Mouse (Mus musculus) limb, embryonic 15.5 days (tissue): ENCODE measurements at regions not wholly inside any gene's neighbourhood (a gene's known extent, or its start where the extent isn't known, plus 50 kb on each side); places are given as distances from the start of the nearest gene placed in this dataset.

Source experiments
- ATAC-seq: fragments of 200-750 bp; cut with Nextera tagmentation; 2 replicates; pipeline ENCODE4 v1.8.0; 2017; ENCODE audit warnings: low read depth, moderate TSS enrichment; ENCODE audit not compliant: insufficient number of reproducible peaks, low FRiP score, low TSS enrichment
- H3K27ac ChIP-seq: fragments of 300-500 bp; sonication (generic); 2 replicates; pipeline ENCODE4 v1.5.1; 2015; ENCODE audit warnings: moderate library complexity, mild to moderate bottlenecking, inconsistent platforms
- H3K27me3 ChIP-seq: fragments of 300-500 bp; sonication (generic); 2 replicates; pipeline ENCODE4 v1.6.1; 2015; ENCODE audit warnings: inconsistent platforms
- H3K36me3 ChIP-seq: fragments of 300-500 bp; sonication (generic); 2 replicates; pipeline ENCODE4 v1.6.1; 2015; ENCODE audit warnings: inconsistent platforms
- H3K4me1 ChIP-seq: fragments of 300-500 bp; sonication (generic); 2 replicates; pipeline ENCODE4 v1.6.1; 2015; ENCODE audit warnings: inconsistent platforms
- H3K4me2 ChIP-seq: fragments of 300-500 bp; sonication (generic); 2 replicates; pipeline ENCODE4 v1.6.1; 2015; ENCODE audit warnings: mild to moderate bottlenecking, inconsistent platforms
- H3K4me3 ChIP-seq: fragments of 300-500 bp; sonication (generic); 2 replicates; pipeline ENCODE4 v1.5.1; 2015; ENCODE audit warnings: mild to moderate bottlenecking, inconsistent platforms
- H3K9ac ChIP-seq: fragments of 300-500 bp; sonication (generic); 2 replicates; pipeline ENCODE4 v1.6.1; 2015; ENCODE audit warnings: inconsistent platforms
- H3K9me3 ChIP-seq: fragments of 300-500 bp; sonication (generic); 2 replicates; pipeline ENCODE4 v1.6.1; 2016; ENCODE audit warnings: inconsistent platforms
- WGBS: fragments of 180-500 bp; shearing (Covaris S2); methylation state at CpG from one replicate; pipeline ENCODE4 v1.1.7; 2015; 5-methylcytosine and 5-hydroxymethylcytosine counted together

GRCm38 (mm10) chr1:137372236-137372635 lies 412.0 kb upstream of the Nr5a2 start:
- Histone ChIP-seq H3K9ac (no peak overlapping the region), H3K4me1 (peaks cover 14% of the 10 kb centered on the region; the same call in 1 of the 2 replicates), H3K9me3 (no peaks in the 10 kb centered on the region), H3K4me2 (no peak overlapping the region), H3K27ac (no peak overlapping the region), H3K36me3 (no peaks in the 10 kb centered on the region), H3K27me3 (no peaks in the 10 kb centered on the region), H3K4me3 (no peak overlapping the region)
- WGBS, result 73% methylated on average over 3 of the region's 3 CpGs
- ATAC-seq, result no peak

- ATAC-seq, result no peak
- no peak overlapping the region for H3K4me2 ChIP-seq
- H3K36me3 ChIP-seq, result no peaks in the 10 kb centered on the region
- H3K9me3 ChIP-seq, result no peaks in the 10 kb centered on the region
- H3K27me3 ChIP-seq, result no peaks in the 10 kb centered on the region
- no peak overlapping the region for H3K4me3 ChIP-seq
- no peaks in the 10 kb centered on the region for H3K4me1 ChIP-seq
- H3K27ac ChIP-seq, result no peak overlapping the region
- H3K9ac ChIP-seq, result no peak overlapping the region
Observed at GRCm38 (mm10) chr1:137364396-137364795, 404.1 kb upstream of the Nr5a2 start.

GRCm38 (mm10) chr1:137363969-137364368 lies 403.7 kb upstream of the Nr5a2 start:
- H3K27ac ChIP-seq, result no peak overlapping the region
- H3K4me2 ChIP-seq, result no peak overlapping the region
- H3K36me3 ChIP-seq, result no peaks in the 10 kb centered on the region
- no peaks in the 10 kb centered on the region for H3K27me3 ChIP-seq
- H3K4me1 ChIP-seq, result no peaks in the 10 kb centered on the region
- WGBS, result 94% methylated on average over 2 of the region's 2 CpGs
- ATAC-seq, result no peak
- no peak overlapping the region for H3K9ac ChIP-seq
- H3K9me3 ChIP-seq, result no peaks in the 10 kb centered on the region
- no peak overlapping the region for H3K4me3 ChIP-seq

GRCm38 (mm10) chr1:137363561-137363960 lies 403.3 kb upstream of the Nr5a2 start:
- WGBS, result 55% methylated on average over 1 of the region's 1 CpGs
- Histone ChIP-seq H3K4me2 (no peak overlapping the region), H3K27me3 (no peaks in the 10 kb centered on the region), H3K9me3 (no peaks in the 10 kb centered on the region), H3K4me3 (no peak overlapping the region), H3K36me3 (no peaks in the 10 kb centered on the region), H3K9ac (no peak overlapping the region), H3K27ac (no peak overlapping the region), H3K4me1 (no peaks in the 10 kb centered on the region)
- no peak for ATAC-seq

GRCm38 (mm10) chr1:137360688-137361570 lies 400.7 kb upstream of the Nr5a2 start:
- H3K27ac ChIP-seq, result no peak overlapping the region

GRCm38 (mm10) chr1:137355941-137356512 lies 395.8 kb upstream of the Nr5a2 start:
- WGBS, result 63% methylated on average over 4 of the region's 4 CpGs
- no peaks in the 10 kb centered on the region for H3K27me3 ChIP-seq
- H3K4me1 ChIP-seq, result no peaks in the 10 kb centered on the region
- H3K9ac ChIP-seq, result no peak overlapping the region
- no peak overlapping the region for H3K27ac ChIP-seq
- no peak for ATAC-seq
- H3K36me3 ChIP-seq, result no peaks in the 10 kb centered on the region
- H3K4me3 ChIP-seq, result no peak overlapping the region
- no peaks in the 10 kb centered on the region for H3K9me3 ChIP-seq
- no peak overlapping the region for H3K4me2 ChIP-seq

More at GRCm38 (mm10) chr1:137360688-137361570, 400.7 kb upstream of the Nr5a2 start:
- H3K4me3 ChIP-seq, result no peak overlapping the region
- ATAC-seq, result no peak
- no peaks in the 10 kb centered on the region for H3K9me3 ChIP-seq
- no peak overlapping the region for H3K4me2 ChIP-seq
- 70% methylated on average over 16 of the region's 16 CpGs for WGBS
- H3K36me3 ChIP-seq, result no peaks in the 10 kb centered on the region
- no peaks in the 10 kb centered on the region for H3K4me1 ChIP-seq
- no peaks in the 10 kb centered on the region for H3K27me3 ChIP-seq
- no peak overlapping the region for H3K9ac ChIP-seq

- Histone ChIP-seq H3K36me3 (no peaks in the 10 kb centered on the region), H3K9ac (no peak overlapping the region), H3K4me2 (no peak overlapping the region), H3K4me3 (no peak overlapping the region), H3K4me1 (no peaks in the 10 kb centered on the region), H3K9me3 (no peaks in the 10 kb centered on the region), H3K27me3 (no peaks in the 10 kb centered on the region), H3K27ac (no peak overlapping the region)
- 80% methylated on average over 5 of the region's 5 CpGs for WGBS
- no peak for ATAC-seq
Observed at GRCm38 (mm10) chr1:137352390-137353027, 392.3 kb upstream of the Nr5a2 start.

- no peak overlapping the region for H3K9ac ChIP-seq
- H3K36me3 ChIP-seq, result no peaks in the 10 kb centered on the region
- H3K4me3 ChIP-seq, result no peak overlapping the region
- H3K27me3 ChIP-seq, result no peaks in the 10 kb centered on the region
- no peak overlapping the region for H3K27ac ChIP-seq
- no peak for ATAC-seq
- H3K4me1 ChIP-seq, result peaks cover 3% of the 10 kb centered on the region; the same call in 1 of the 2 replicates
- 87% methylated on average over 2 of the region's 2 CpGs for WGBS
- no peak overlapping the region for H3K4me2 ChIP-seq
- no peaks in the 10 kb centered on the region for H3K9me3 ChIP-seq
Observed at GRCm38 (mm10) chr1:137334137-137334536, 373.9 kb upstream of the Nr5a2 start.

GRCm38 (mm10) chr1:137332108-137332769 lies 372.0 kb upstream of the Nr5a2 start:
- Histone ChIP-seq H3K27me3 (no peaks in the 10 kb centered on the region), H3K9ac (no peak overlapping the region), H3K4me1 (peaks cover 3% of the 10 kb centered on the region; the same call in 1 of the 2 replicates), H3K27ac (peak overlapping the region; percentile 55; the same call in 1 of the 2 replicates), H3K36me3 (no peaks in the 10 kb centered on the region), H3K4me3 (no peak overlapping the region), H3K9me3 (no peaks in the 10 kb centered on the region), H3K4me2 (no peak overlapping the region)
- peak; percentile 88 for ATAC-seq
- 16% methylated on average over 8 of the region's 8 CpGs for WGBS

GRCm38 (mm10) chr1:137331746-137332107 lies 371.5 kb upstream of the Nr5a2 start:
- no peaks in the 10 kb centered on the region for H3K27me3 ChIP-seq
- no peaks in the 10 kb centered on the region for H3K36me3 ChIP-seq
- H3K4me2 ChIP-seq, result no peak overlapping the region
- no peaks in the 10 kb centered on the region for H3K9me3 ChIP-seq
- ATAC-seq, result no peak
- no peak overlapping the region for H3K9ac ChIP-seq
- H3K4me3 ChIP-seq, result no peak overlapping the region
- H3K27ac ChIP-seq, result 0 out of 2 replicates have a peak overlapping the region, but pooled peaks have one; percentile 55
- H3K4me1 ChIP-seq, result peaks cover 3% of the 10 kb centered on the region; the same call in 1 of the 2 replicates
- WGBS, result 29% methylated on average over 5 of the region's 5 CpGs

GRCm38 (mm10) chr1:137330634-137331033 lies 370.4 kb upstream of the Nr5a2 start:
- Histone ChIP-seq H3K27me3 (no peaks in the 10 kb centered on the region), H3K9me3 (no peaks in the 10 kb centered on the region), H3K36me3 (no peaks in the 10 kb centered on the region), H3K9ac (no peak overlapping the region), H3K27ac (no peak overlapping the region), H3K4me3 (no peak overlapping the region), H3K4me2 (no peak overlapping the region), H3K4me1 (peaks cover 3% of the 10 kb centered on the region; the same call in 1 of the 2 replicates)
- no peak for ATAC-seq
- 21% methylated on average over 3 of the region's 3 CpGs for WGBS
